Mouse (Mus musculus): ENCODE results near the gene Dnah14. TPM values are rescaled to one million over a fixed set of nuclear protein-coding genes. Genes with fewer than 3 reads are reported as not detected.

Gene Dnah14
- polyA plus RNA-seq (2015; fragmentation: Nextera tagmentation; extraction: Ambion mirVana), result 0.85 and 1.2 TPM in 2 replicates

- no peak within 1 kb of the TSS for H3K9ac ChIP-seq (ENCODE audit: low read length)
- no peaks in the 10 kb centered on the region for H3K27me3 ChIP-seq (ENCODE audit: control insufficient read depth, insufficient read depth, low read length)
- TF ChIP-seq CTCF (IDR thresholded peaks at IDR 0.05; ENCODE audit: low read depth), result no peak
- no peak for TF ChIP-seq EP300 (optimal IDR thresholded peaks at IDR 0.05)
- no peak within 1 kb of the TSS for H3K4me2 ChIP-seq (replicated peaks; ENCODE audit: low read depth)
- H3K9me3 ChIP-seq (ENCODE audit: control insufficient read depth, low read length), result no peaks in the 10 kb centered on the region
- DNase-seq (ENCODE audit: low spot score), result no peak
- no peak within 1 kb of the TSS for H3K27ac ChIP-seq (replicated peaks)
- H3K4me1 ChIP-seq (replicated peaks; ENCODE audit: control insufficient read depth, insufficient read depth), result no peaks in the 10 kb centered on the region
- H3K4me3 ChIP-seq (ENCODE audit: low read depth, low read length), result no peak within 1 kb of the TSS
- no peaks in the 10 kb centered on the region for H3K36me3 ChIP-seq (ENCODE audit: control insufficient read depth, insufficient read depth, low read length)
- WGBS, result 61% methylated on average over 12 of the region's 12 CpGs
- no peak for ATAC-seq (ENCODE audit: low FRiP score, low TSS enrichment)
These were observed at the start of gene Dnah14 for GRCm38 (mm10) chr1:181576322-181576721. Gene Dnah14 (plus strand): TSS chr1:181576559.

- Histone ChIP-seq H3K4me1 (replicated peaks; ENCODE audit: control insufficient read depth, insufficient read depth) (peaks cover 6% of the 10 kb centered on the region; the same call in 1 of the 2 replicates), H3K27ac (replicated peaks) (peak overlapping the region; percentile 30; the same call in 1 of the 2 replicates), H3K9me3 (ENCODE audit: control insufficient read depth, low read length) (no peaks in the 10 kb centered on the region), H3K9ac (ENCODE audit: low read length) (0 out of 2 replicates have a peak overlapping the region, but pooled peaks have one; percentile 18), H3K36me3 (ENCODE audit: control insufficient read depth, insufficient read depth, low read length) (no peaks in the 10 kb centered on the region), H3K27me3 (ENCODE audit: control insufficient read depth, insufficient read depth, low read length) (no peaks in the 10 kb centered on the region), H3K4me2 (replicated peaks; ENCODE audit: low read depth) (no peak overlapping the region), H3K4me3 (ENCODE audit: low read depth, low read length) (no peak overlapping the region)
- ATAC-seq (ENCODE audit: low FRiP score, low TSS enrichment) (peak; percentile 75), DNase-seq (ENCODE audit: low spot score) (peak; percentile 91)
- TF ChIP-seq CTCF (IDR thresholded peaks at IDR 0.05; ENCODE audit: low read depth) (no peak), EP300 (optimal IDR thresholded peaks at IDR 0.05) (no peak)
- WGBS, result 23% methylated on average over 4 of the region's 4 CpGs
These were observed 47.0 kb upstream of the Dnah14 start for GRCm38 (mm10) chr1:181529368-181529767.

GRCm38 (mm10) chr1:181535165-181535873, 41.0 kb upstream of the Dnah14 start:
- 14% methylated on average over 10 of the region's 10 CpGs for WGBS
- H3K9me3 ChIP-seq (ENCODE audit: control insufficient read depth, low read length), result no peaks in the 10 kb centered on the region
- no peak for DNase-seq (ENCODE audit: low spot score)
- H3K27ac ChIP-seq (replicated peaks), result peak overlapping the region; percentile 49
- H3K27me3 ChIP-seq (ENCODE audit: control insufficient read depth, insufficient read depth, low read length), result no peaks in the 10 kb centered on the region
- H3K4me2 ChIP-seq (replicated peaks; ENCODE audit: low read depth), result no peak overlapping the region
- no peak overlapping the region for H3K9ac ChIP-seq (ENCODE audit: low read length)
- H3K4me3 ChIP-seq (ENCODE audit: low read depth, low read length), result no peak overlapping the region
- no peak for TF ChIP-seq CTCF (IDR thresholded peaks at IDR 0.05; ENCODE audit: low read depth)
- TF ChIP-seq EP300 (optimal IDR thresholded peaks at IDR 0.05), result no peak
- peak; percentile 61 for ATAC-seq (ENCODE audit: low FRiP score, low TSS enrichment)
- H3K36me3 ChIP-seq (ENCODE audit: control insufficient read depth, insufficient read depth, low read length), result no peaks in the 10 kb centered on the region
- peaks cover 12% of the 10 kb centered on the region; the same call in 1 of the 2 replicates for H3K4me1 ChIP-seq (replicated peaks; ENCODE audit: control insufficient read depth, insufficient read depth)

GRCm38 (mm10) chr1:181537627-181538525, 38.5 kb upstream of the Dnah14 start:
- H3K27ac ChIP-seq (replicated peaks), result no peak overlapping the region
- no peaks in the 10 kb centered on the region for H3K9me3 ChIP-seq (ENCODE audit: control insufficient read depth, low read length)
- DNase-seq (ENCODE audit: low spot score) (no peak), ATAC-seq (ENCODE audit: low FRiP score, low TSS enrichment) (no peak)
- peaks cover 9% of the 10 kb centered on the region; the same call in 1 of the 2 replicates for H3K4me1 ChIP-seq (replicated peaks; ENCODE audit: control insufficient read depth, insufficient read depth)
- H3K4me3 ChIP-seq (ENCODE audit: low read depth, low read length), result no peak overlapping the region
- no peak for TF ChIP-seq EP300 (optimal IDR thresholded peaks at IDR 0.05)
- TF ChIP-seq CTCF (IDR thresholded peaks at IDR 0.05; ENCODE audit: low read depth), result no peak
- WGBS, result 91% methylated on average over 9 of the region's 9 CpGs
- no peak overlapping the region for H3K4me2 ChIP-seq (replicated peaks; ENCODE audit: low read depth)
- no peaks in the 10 kb centered on the region for H3K36me3 ChIP-seq (ENCODE audit: control insufficient read depth, insufficient read depth, low read length)
- no peaks in the 10 kb centered on the region for H3K27me3 ChIP-seq (ENCODE audit: control insufficient read depth, insufficient read depth, low read length)
- no peak overlapping the region for H3K9ac ChIP-seq (ENCODE audit: low read length)

- Histone ChIP-seq H3K27me3 (ENCODE audit: control insufficient read depth, insufficient read depth, low read length) (no peaks in the 10 kb centered on the region), H3K27ac (replicated peaks) (0 out of 2 replicates have a peak overlapping the region, but pooled peaks have one; percentile 20), H3K36me3 (ENCODE audit: control insufficient read depth, insufficient read depth, low read length) (no peaks in the 10 kb centered on the region), H3K9ac (ENCODE audit: low read length) (no peak overlapping the region), H3K4me1 (replicated peaks; ENCODE audit: control insufficient read depth, insufficient read depth) (peaks cover 6% of the 10 kb centered on the region; the same call in 1 of the 2 replicates), H3K4me3 (ENCODE audit: low read depth, low read length) (no peak overlapping the region), H3K4me2 (replicated peaks; ENCODE audit: low read depth) (no peak overlapping the region), H3K9me3 (ENCODE audit: control insufficient read depth, low read length) (no peaks in the 10 kb centered on the region)
- TF ChIP-seq CTCF (IDR thresholded peaks at IDR 0.05; ENCODE audit: low read depth) (no peak), EP300 (optimal IDR thresholded peaks at IDR 0.05) (no peak)
- DNase-seq (ENCODE audit: low spot score) (no peak), ATAC-seq (ENCODE audit: low FRiP score, low TSS enrichment) (peak; percentile 52)
- 48% methylated on average over 22 of the region's 22 CpGs for WGBS
These were observed 36.3 kb upstream of the Dnah14 start for GRCm38 (mm10) chr1:181539846-181540769.

Measured in stomach, postnatal 0 days (tissue).